Mouse (Mus musculus): Measurements from ENCODE around the gene Dctn3.

- TF ChIP-seq CTCF (IDR thresholded peaks at IDR 0.05; ENCODE audit: extremely low read depth, insufficient read depth, insufficient read length, insufficient replicate concordance) (no peak), POLR2A (IDR thresholded peaks at IDR 0.05; ENCODE audit: low read depth, low read length) (no peak)
Measured at GRCm38 (mm10) chr4:41672522-41672963, 50.4 kb downstream of the Dctn3 start.

Data from spleen, adult 2 months (tissue).